Mouse (Mus musculus): ENCODE data around the gene Tmem201. TPM values are rescaled to one million over a fixed set of nuclear protein-coding genes. Genes with fewer than 3 reads are reported as not detected.

Gene Tmem201
- polyA plus RNA-seq, 1 experiment from 2014 or later: 25.5 TPM

DNA sequence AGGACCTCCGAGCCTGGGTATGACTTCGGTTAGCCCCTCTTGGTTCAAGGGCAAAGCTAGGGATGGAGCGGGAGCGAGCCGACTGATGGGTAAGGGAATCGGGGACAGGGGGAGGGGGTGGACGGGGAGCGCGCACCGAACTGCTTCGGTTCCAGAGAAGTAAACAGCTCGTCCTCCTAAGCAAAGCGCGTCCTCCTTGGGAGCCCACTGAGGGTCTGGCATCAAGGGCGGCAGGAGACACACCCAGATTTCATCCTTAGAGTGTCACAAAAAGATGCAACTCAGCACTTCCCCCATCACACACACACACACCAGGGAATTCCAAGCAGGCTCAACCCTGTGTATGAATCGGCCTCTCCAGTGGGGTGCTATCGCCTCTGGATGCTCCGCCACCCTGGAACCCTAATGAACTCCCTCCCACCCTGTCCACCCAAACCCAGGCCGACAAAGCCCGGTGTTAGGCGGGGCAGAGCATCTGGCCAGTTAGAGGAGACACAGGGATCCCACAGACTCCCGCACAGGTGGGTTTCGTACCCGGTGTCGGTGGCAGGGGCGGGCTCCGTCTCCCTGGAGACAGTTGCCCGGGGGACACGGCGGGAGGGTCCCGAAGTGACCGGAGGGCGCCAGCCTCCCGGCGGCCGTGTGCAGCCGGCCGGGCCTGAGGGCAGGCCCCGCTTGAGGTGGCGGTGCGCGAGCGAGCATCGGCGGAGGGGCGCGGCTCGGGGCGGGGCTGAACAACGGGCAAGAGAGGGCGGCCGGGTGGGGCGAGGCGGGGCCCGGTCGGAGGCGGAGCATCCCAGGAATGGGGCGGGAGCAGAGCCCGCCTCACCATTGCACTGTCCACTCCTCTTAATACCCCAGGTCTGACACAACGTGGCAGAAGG lies 62.2 kb downstream of the Tmem201 start:
- H3K4me3 ChIP-seq (ENCODE audit: low read depth, low read length): peak overlapping the region; percentile 66
- under 1% methylated on average over 56 of the region's 60 CpGs for WGBS (ENCODE audit: insufficient replicate concordance)
- peaks cover 6% of the 10 kb centered on the region; the same call in 1 of the 2 replicates for H3K4me1 ChIP-seq (ENCODE audit: control insufficient read depth, insufficient read depth, low read length)
- H3K27ac ChIP-seq (ENCODE audit: low read depth, low read length): no peak overlapping the region
- ATAC-seq (replicated peaks; ENCODE audit: insufficient number of reproducible peaks, low FRiP score, low TSS enrichment): peak; percentile 87
- H3K36me3 ChIP-seq (ENCODE audit: control insufficient read depth, insufficient read depth, low read length): no peaks in the 10 kb centered on the region
- peaks cover 19% of the 10 kb centered on the region for H3K27me3 ChIP-seq (ENCODE audit: control insufficient read depth, insufficient read depth, low read length)
- peak overlapping the region; percentile 64; the same call in 1 of the 2 replicates for H3K9ac ChIP-seq (ENCODE audit: low read depth, low read length)
- peak overlapping the region; percentile 93 for H3K4me2 ChIP-seq
- 0 out of 2 replicates have a peak, but pooled peaks cover 3% of the 10 kb centered on the region for H3K9me3 ChIP-seq (replicated peaks; ENCODE audit: control insufficient read depth, low read length)

DNA sequence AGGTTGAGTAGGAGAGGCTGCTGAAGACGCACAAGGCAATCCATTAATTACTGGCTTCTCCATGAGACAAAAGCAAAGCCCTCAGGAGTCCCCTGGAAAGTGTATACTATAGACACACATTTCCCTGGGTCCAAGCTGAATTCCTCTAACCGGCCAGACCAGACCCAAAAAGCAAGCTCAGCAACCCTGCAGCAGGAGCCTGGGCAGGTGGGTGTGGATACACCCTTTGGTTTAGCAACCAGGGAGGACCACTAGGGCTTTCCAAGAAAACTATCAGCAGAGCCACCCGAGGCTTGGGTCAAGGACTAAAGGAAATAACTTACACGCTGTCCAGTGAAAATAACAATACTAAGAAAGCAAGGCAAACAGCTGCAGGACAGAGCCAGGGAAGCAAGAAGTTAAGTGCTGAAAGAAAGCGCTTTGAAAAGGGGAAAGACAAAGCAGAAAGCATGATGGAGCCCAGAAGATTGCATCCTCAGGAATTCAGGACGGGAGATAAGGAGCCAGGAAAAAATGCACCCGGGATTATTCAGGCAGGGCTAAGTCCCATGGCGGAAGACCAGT lies 62.9 kb downstream of the Tmem201 start:
- WGBS (ENCODE audit: insufficient replicate concordance): 8% methylated on average over 8 of the region's 8 CpGs
- ATAC-seq (replicated peaks; ENCODE audit: insufficient number of reproducible peaks, low FRiP score, low TSS enrichment): no peak
- Histone ChIP-seq H3K27ac (ENCODE audit: low read depth, low read length) (no peak overlapping the region), H3K9ac (ENCODE audit: low read depth, low read length) (no peak overlapping the region), H3K9me3 (replicated peaks; ENCODE audit: control insufficient read depth, low read length) (0 out of 2 replicates have a peak, but pooled peaks cover 3% of the 10 kb centered on the region), H3K4me1 (ENCODE audit: control insufficient read depth, insufficient read depth, low read length) (peaks cover 6% of the 10 kb centered on the region; the same call in 1 of the 2 replicates), H3K36me3 (ENCODE audit: control insufficient read depth, insufficient read depth, low read length) (no peaks in the 10 kb centered on the region), H3K4me3 (ENCODE audit: low read depth, low read length) (peak overlapping the region; percentile 66), H3K4me2 (peak overlapping the region; percentile 93), H3K27me3 (ENCODE audit: control insufficient read depth, insufficient read depth, low read length) (peaks cover 19% of the 10 kb centered on the region)

DNA sequence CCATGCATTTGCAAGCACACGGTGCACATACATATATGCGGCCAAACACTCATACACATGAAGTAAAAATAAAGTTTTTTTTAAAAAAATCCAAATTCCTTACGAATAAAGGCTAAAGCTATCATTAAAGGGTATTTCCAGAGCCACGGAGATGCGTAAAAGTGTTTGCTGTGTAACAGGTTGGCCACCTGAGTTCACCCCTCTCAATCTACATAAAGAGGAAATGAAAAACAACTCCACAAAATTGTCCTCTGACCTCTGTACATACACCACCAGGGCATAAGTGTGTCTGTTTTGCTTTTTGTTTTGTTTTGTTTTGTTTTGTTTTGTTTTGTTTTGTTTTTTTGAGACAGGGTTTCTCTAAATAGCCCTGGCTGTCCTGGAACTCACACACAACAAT lies 65.1 kb downstream of the Tmem201 start:
- Histone ChIP-seq H3K9me3 (replicated peaks; ENCODE audit: control insufficient read depth, low read length) (0 out of 2 replicates have a peak, but pooled peaks cover 3% of the 10 kb centered on the region), H3K4me1 (ENCODE audit: control insufficient read depth, insufficient read depth, low read length) (peaks cover 6% of the 10 kb centered on the region; the same call in 1 of the 2 replicates), H3K27ac (ENCODE audit: low read depth, low read length) (no peak overlapping the region), H3K4me3 (ENCODE audit: low read depth, low read length) (no peak overlapping the region), H3K36me3 (ENCODE audit: control insufficient read depth, insufficient read depth, low read length) (no peaks in the 10 kb centered on the region), H3K27me3 (ENCODE audit: control insufficient read depth, insufficient read depth, low read length) (peaks cover 19% of the 10 kb centered on the region), H3K4me2 (no peak overlapping the region), H3K9ac (ENCODE audit: low read depth, low read length) (no peak overlapping the region)
- no peak for ATAC-seq (replicated peaks; ENCODE audit: insufficient number of reproducible peaks, low FRiP score, low TSS enrichment)
- 84% methylated on average over 5 of the region's 5 CpGs for WGBS (ENCODE audit: insufficient replicate concordance)

DNA sequence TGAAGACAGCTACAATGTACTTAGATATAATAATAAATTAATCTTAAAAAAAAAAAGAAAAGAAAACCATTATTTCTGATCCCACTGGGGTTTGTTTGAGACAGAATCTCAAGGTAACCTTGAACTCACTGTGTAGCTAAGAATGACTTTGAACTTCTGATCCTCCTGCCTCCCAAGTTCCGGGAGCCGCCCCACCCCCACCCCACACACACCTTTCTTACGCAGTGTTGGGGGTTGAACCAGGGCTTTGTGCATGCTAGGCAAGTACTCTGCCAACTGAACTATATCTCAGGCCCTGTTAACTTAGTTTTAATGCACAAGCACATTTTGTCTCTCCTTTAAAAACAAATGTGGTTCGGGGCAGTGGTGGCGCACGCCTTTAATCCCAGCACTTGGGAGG lies 66.7 kb downstream of the Tmem201 start:
- H3K9ac ChIP-seq (ENCODE audit: low read depth, low read length): no peak overlapping the region
- H3K9me3 ChIP-seq (replicated peaks; ENCODE audit: control insufficient read depth, low read length): 0 out of 2 replicates have a peak, but pooled peaks cover 3% of the 10 kb centered on the region
- peaks cover 19% of the 10 kb centered on the region for H3K27me3 ChIP-seq (ENCODE audit: control insufficient read depth, insufficient read depth, low read length)
- H3K4me3 ChIP-seq (ENCODE audit: low read depth, low read length): no peak overlapping the region
- ATAC-seq (replicated peaks; ENCODE audit: insufficient number of reproducible peaks, low FRiP score, low TSS enrichment): no peak
- WGBS (ENCODE audit: insufficient replicate concordance): 93% methylated on average over 6 of the region's 6 CpGs
- no peaks in the 10 kb centered on the region for H3K36me3 ChIP-seq (ENCODE audit: control insufficient read depth, insufficient read depth, low read length)
- H3K27ac ChIP-seq (ENCODE audit: low read depth, low read length): no peak overlapping the region
- peaks cover 5% of the 10 kb centered on the region; the same call in 1 of the 2 replicates for H3K4me1 ChIP-seq (ENCODE audit: control insufficient read depth, insufficient read depth, low read length)
- H3K4me2 ChIP-seq: no peak overlapping the region

- Histone ChIP-seq H3K9me3 (replicated peaks; ENCODE audit: control insufficient read depth, low read length) (no peaks in the 10 kb centered on the region), H3K4me2 (no peak overlapping the region), H3K4me1 (ENCODE audit: control insufficient read depth, insufficient read depth, low read length) (no peaks in the 10 kb centered on the region), H3K4me3 (ENCODE audit: low read depth, low read length) (no peak overlapping the region), H3K27me3 (ENCODE audit: control insufficient read depth, insufficient read depth, low read length) (no peaks in the 10 kb centered on the region), H3K9ac (ENCODE audit: low read depth, low read length) (no peak overlapping the region), H3K27ac (ENCODE audit: low read depth, low read length) (no peak overlapping the region), H3K36me3 (ENCODE audit: control insufficient read depth, insufficient read depth, low read length) (no peaks in the 10 kb centered on the region)
- 84% methylated on average over 6 of the region's 6 CpGs for whole genome bisulfite sequencing (ENCODE audit: insufficient replicate concordance)
- ATAC-seq (replicated peaks; ENCODE audit: insufficient number of reproducible peaks, low FRiP score, low TSS enrichment): no peak
These were observed 72.2 kb downstream of the Tmem201 start for GRCm38 (mm10) chr4:149665692-149666090.

Other genes starting within 250 kb of the Tmem201 start
- gene Ctnnbip1, start 219.8 kb downstream of the Tmem201 start, polyA plus RNA-seq (2014; fragmentation: Nextera tagmentation; extraction: Ambion mirVana): 36.3 and 36.8 TPM in 2 replicates
- gene Clstn1, start 151.6 kb downstream of the Tmem201 start, polyA plus RNA-seq (2014; fragmentation: Nextera tagmentation; extraction: Ambion mirVana): 12.3 and 18.1 TPM in 2 replicates
- 2.3 and 3.2 TPM in 2 replicates for gene Pik3cd, start 35.5 kb downstream of the Tmem201 start, polyA plus RNA-seq (2014; fragmentation: Nextera tagmentation; extraction: Ambion mirVana)
- 7.4 and 9.4 TPM in 2 replicates for gene Slc25a33, start 36.2 kb upstream of the Tmem201 start, polyA plus RNA-seq (2014; fragmentation: Nextera tagmentation; extraction: Ambion mirVana)
- gene Spsb1, start 217.0 kb upstream of the Tmem201 start, polyA plus RNA-seq (2014; fragmentation: Nextera tagmentation; extraction: Ambion mirVana): 4.7 and 5.6 TPM in 2 replicates